Mouse (Mus musculus): ENCODE measurements around the gene Nhsl2.
A peak's percentile ranks its signal among the peaks of the same experiment; 100 is the strongest.
"Not testable (repeated sequence)": the region's sequence is repeated elsewhere in the genome, so short reads cannot be mapped to it uniquely, and the experiment has no call there.

Nhsl2 gene

GRCm38 (mm10) chrX:102090605-102091004, 241.4 kb downstream of the Nhsl2 start:
- peak; percentile 9 for DNase-seq (ENCODE audit: low read depth)

- no peak for DNase-seq (ENCODE audit: low read depth)
Measured at GRCm38 (mm10) chrX:102094381-102094904, 245.3 kb downstream of the Nhsl2 start.

DNA sequence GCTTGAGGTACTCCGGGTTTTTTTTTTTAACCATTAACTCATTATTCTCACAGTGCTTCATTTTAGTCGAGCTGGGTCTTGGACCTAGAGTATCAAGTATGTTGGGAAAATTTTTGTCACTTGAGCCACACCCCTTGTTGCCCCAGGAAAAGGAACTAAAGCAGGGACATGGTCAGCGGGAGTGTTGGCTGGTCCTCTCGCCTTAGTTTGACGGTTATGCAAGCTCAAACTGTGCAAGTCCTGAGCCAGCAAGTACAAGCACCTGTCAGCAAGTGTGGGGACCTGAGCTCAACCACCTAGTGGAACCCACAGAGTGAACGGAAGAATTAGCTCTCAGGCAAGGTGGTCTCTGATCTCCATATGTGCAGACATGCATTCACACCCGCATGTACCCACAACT, 252.7 kb downstream of the Nhsl2 start:
- no peak for DNase-seq (ENCODE audit: low read depth)

DNA sequence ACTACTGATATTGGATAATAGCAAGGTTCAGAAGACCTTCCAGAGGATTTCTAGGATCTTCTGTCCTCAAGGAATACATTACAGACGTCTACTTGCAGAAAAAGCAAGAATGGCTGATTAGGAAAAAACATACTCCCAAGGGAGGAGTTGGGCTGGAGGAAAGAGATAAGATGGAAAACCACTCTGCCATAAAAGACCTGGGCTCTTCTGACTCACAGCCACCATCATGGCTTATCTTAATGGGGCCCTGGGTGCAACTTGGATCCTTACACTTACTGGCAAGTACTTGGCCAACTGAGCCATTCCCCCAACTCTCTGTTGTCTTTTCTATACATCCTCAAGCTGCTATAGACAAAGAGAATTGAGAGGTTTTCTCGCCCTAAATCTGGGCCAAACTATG, 254.6 kb downstream of the Nhsl2 start:
- not testable (repeated sequence) for DNase-seq (ENCODE audit: low read depth)

GRCm38 (mm10) chrX:102109349-102109748, 260.2 kb downstream of the Nhsl2 start:
- not testable (repeated sequence) for DNase-seq (ENCODE audit: low read depth)

DNA sequence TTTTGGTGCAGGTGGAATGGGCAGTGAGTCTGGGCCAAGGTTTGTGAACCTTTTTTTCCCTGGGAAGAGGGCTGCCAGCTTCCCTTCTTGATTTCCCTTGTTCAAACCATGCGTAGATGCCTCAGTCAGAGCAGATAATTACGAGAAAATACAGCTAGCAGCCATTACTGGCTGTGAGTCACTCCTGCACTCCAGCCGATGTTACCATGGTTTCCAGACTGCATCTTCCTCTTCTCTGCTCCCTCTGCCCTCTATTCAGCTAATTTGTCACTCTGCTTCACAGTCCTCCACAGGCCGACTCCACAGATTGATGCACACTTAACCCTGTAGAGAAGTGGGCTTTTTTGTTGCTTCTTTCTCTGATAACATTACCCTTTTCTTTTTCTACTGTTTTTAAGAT, 266.5 kb downstream of the Nhsl2 start:
- peak; percentile 48 for DNase-seq (ENCODE audit: low read depth)

DNA sequence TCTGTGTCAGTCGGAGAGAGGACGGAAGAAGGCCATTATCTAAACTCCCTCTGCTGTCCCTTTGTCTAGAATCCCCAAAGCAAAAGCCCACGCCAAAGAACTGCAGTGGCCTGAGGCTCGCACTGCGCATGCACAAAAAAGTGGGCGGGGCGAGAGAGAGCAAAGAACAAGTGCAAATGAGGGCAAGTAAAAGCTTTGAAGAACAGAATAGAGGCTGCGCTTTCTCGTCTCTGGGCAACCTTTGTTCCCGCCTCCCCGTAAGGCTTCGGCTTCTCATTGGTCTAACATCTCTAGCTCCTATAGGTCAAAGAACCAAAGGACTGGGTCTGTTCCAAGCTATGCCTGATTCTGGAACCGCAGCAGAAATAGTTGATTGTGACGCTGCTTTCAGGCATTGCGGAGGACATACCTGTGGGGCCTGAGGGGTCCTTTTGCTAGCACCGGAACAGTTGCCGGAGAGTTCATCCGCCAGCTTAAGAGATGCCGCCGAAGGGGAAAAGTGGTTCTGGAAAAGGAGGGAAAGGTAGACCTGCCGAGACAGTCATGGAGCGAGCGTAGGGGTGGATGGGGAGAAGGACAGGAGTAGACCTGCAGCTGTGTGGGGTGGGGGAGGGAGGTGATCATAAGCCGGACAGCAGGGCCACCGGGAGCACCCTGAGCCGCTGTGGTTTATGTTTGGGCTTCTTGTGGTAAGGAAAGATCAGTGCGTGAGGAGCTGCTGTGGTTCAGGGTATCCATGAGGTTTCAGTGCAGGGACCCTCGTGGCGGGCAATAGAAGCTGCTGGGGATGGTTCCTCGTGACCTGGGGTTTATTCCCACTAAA, 270.1 kb downstream of the Nhsl2 start, which contains the start of gene Pin4:
Pin4 (plus strand) TSS at position 406 of the 823 bp plus-strand sequence.
- DNase-seq (ENCODE audit: low read depth): peak; percentile 98

DNA sequence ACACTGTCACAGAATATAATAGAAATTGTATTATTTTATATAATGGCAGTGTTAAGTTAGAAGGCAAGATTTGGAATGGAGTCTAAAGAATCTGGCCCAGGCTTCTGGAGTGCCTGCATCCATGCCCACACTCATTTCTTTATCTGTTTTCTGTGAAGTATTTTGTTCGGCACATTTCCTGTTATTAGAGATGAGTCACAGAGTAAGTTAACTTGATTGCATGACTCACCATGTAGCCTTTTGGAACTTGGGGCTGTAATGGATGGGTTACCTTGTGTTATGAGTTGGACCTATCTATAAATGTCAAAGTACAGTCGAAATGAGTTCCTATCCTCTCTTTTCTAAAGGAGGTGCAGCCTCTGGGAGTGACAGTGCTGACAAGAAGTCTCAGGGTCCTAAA, 272.1 kb downstream of the Nhsl2 start:
- DNase-seq (ENCODE audit: low read depth): peak; percentile 57

DNA sequence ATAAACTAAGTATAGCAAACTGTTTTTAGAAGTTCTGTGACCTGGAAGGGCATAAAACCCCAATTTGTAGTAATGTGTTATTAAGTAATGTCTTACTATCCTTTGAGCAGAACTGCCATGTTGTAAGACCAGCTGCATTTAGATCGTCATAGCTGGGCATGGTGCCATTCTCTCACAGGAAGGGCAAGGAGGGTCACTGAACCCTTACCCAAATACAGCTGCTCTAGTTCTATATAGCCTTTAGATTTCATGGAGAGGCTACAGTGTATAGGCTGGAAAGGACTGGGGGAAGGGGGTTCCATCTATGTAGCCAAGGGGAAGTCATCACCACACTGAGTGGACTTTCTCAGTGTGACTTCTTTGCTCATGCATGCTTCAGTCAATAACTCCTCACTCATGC, 292.0 kb downstream of the Nhsl2 start:
- DNase-seq (ENCODE audit: low read depth): no peak
